Mouse (Mus musculus) layer of hippocampus, adult 2 months (tissue): ENCODE data around the gene Ammecr1. TPM values are rescaled to one million over a fixed set of nuclear protein-coding genes. Genes with fewer than 3 reads are reported as not detected.

Experiments
- DNase-seq, 2 experiments: peaks; one replicate each; pipeline ENCODE4 v3.0.0; 2022; ENCODE audit warnings: low spot score in 2 of 2
- H3K27ac ChIP-seq: fragments of 200-600 bp; 2 replicates; pipeline ENCODE4 v1.8.1; 2022
- H3K4me3 ChIP-seq: fragments of 200-600 bp; 2 replicates; pipeline ENCODE4 v1.8.1; 2022; ENCODE audit warnings: mild to moderate bottlenecking
- CTCF ChIP-seq: fragments of 200-600 bp; conservative IDR thresholded peaks from 2 replicates; pipeline ENCODE4 v1.8.1; 2022; ENCODE audit warnings: antibody characterized with exemption, mild to moderate bottlenecking, moderate library complexity
- microRNA-seq, 2 experiments: library from miRNA; unstranded; fragments of <30 nt; microRNA quantifications; one replicate each; pipeline ENCODE4 v1.2.0; 2021
- total RNA-seq, 2 experiments: library from RNA; stranded (reverse); gene quantifications; 2 replicates each; pipeline ENCODE4 v1.2.3; 2021

Gene Ammecr1
- total RNA-seq, 2 experiments from 2014 or later, result 1.6 to 1.9 TPM

DNA sequence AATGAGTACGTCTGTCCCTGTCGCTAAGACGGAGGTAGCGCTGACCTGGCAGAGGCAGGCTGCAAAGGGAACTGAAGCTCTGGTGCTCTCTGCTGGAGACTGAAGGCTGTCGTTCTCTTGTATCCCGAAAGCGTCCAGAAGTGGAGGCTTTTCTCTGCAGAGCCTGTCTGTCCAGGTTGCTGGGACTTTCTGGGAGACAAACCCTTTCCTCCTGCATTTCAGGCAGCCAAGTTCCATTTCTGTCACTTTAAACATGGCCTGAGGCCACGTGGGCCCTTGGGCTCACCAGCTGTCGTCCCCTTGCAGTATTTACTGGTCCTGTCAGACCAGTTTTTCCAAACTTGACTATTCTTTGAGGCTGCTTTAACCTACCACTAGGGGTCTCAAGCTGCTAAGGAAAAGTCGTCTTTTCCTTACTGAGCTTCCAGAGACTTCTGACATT lies 159.9 kb downstream of the Ammecr1 start:
- Histone ChIP-seq H3K27ac (0 out of 2 replicates have a peak overlapping the region, but pooled peaks have one; percentile 10), H3K4me3 (peak overlapping the region; percentile 23; the same call in 1 of the 2 replicates)
- TF ChIP-seq CTCF, result peak; percentile 73
- peak in 1 of 2 experiments; percentile 39 for DNase-seq

DNA sequence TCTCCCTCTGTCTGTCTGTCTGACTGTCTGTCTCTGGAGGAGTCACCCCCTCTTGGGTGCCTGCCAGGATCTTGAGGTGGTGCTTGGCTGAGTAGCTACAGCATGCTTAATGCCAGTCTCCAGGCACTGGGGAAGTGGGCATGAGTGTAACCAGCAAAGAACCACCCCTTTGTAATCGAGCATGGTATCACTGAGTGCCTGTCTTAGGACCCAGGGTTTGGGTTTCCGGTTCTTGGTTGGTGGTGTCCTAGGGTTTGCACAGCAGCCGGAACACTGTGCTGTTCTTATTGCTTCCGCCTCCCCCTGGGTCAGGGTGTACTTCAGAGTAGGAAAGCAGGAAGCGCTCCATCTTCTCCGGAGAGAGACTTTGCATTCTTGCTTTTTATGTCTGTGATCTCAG lies 160.4 kb downstream of the Ammecr1 start:
- Histone ChIP-seq H3K4me3 (peak overlapping the region; percentile 23; the same call in 1 of the 2 replicates), H3K27ac (0 out of 2 replicates have a peak overlapping the region, but pooled peaks have one; percentile 10)
- DNase-seq, result no peak
- no peak for TF ChIP-seq CTCF

DNA sequence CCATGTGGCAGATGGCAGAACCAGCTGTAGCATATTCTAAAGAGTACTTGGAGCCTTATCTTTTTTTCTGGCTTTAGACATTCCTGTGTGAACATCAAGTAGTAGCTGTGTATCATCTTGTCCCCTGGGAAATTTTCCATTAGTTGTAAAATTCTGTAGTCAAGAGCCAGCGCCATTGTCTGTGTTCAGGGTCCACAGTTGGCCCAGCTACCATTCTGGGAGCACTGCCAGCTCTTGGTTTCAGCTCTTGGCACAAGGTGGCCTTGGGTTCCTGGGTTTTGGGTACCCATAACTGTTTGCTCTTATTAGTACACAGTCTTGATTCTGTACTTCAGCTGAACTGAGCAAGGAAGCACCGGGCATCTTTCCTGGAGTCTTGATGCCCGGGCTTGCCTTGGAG lies 161.9 kb downstream of the Ammecr1 start:
- peak in 1 of 2 experiments; percentile 33 for DNase-seq
- no peak for TF ChIP-seq CTCF
- peak overlapping the region; percentile 48; the same call in 1 of the 2 replicates for H3K27ac ChIP-seq
- no peak overlapping the region for H3K4me3 ChIP-seq

Small RNA genes within 50 kb of the gene (microRNA-seq; reads per million reads assigned to microRNA genes)
- 0 reads per million in 2 experiments for gene Gm44351

Other genes with a start within 250 kb of the Ammecr1 start
- 1 to 10 TPM in 1 of 2 experiments, under 1 TPM in 1; 0.79 to 1.2 TPM for gene Rtl9, start 132.9 kb upstream of the Ammecr1 start, total RNA-seq